Mouse (Mus musculus): ENCODE measurements around the gene Necap1. TPM values are rescaled to one million over a fixed set of nuclear protein-coding genes. Genes with fewer than 3 reads are reported as not detected.
A peak's percentile ranks its signal among the peaks of the same experiment; 100 is the strongest.

Necap1 gene
- 57.0 and 65.2 TPM in 2 replicates for polyA plus RNA-seq (2015; fragmentation: Nextera tagmentation; extraction: Ambion mirVana)

DNA sequence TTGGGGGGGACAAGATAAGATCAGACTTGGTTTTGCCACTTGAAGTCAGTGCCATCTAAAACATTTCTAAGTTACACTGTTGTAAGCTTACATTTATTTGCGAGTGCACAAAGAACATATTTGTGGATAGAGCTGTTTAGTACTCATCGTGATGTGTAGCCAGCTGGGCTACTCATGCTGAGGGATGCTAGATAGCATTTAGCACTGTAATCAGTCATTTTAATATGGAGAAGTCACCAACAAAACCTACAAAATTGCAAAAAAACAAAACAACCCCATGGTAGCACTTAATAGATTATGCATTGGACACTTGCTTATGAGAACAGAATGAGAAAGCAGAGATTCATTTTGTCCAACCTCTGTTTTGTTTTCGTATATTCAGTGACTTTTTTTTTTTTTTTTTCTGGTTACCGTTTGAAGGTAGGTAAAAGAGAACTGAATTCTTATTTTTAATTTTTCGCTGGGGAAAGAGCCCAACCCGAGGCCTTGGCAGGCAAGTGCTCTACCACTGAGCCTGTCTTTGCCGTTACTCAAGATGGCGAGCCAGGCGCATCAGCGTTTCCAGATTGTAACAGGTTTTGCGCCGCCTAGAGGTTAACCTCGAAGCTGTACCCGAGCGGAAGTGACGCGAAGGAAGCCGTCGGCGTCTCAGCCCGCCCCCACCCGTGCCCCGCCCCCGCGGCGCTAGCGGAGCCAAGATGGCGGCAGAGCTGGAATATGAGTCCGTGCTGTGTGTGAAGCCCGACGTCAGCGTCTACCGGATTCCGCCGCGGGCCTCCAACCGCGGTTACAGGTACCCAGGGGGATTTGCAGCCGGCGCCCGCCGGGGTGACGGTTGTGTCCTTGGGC, at the start of gene Necap1:
TSS of gene Necap1 (plus strand) at position 604 of the 849 bp plus-strand sequence.
- H3K9ac ChIP-seq: peak within 1 kb of the TSS; percentile 88
- peak; percentile 90 for ATAC-seq (ENCODE audit: insufficient number of reproducible peaks, insufficient read depth, low FRiP score, low TSS enrichment, low read depth)
- peaks cover 16% of the 10 kb centered on the region for H3K4me1 ChIP-seq
- peak within 1 kb of the TSS; percentile 80 for H3K4me3 ChIP-seq
- WGBS: 8% methylated on average over 43 of the region's 43 CpGs
- no peaks in the 10 kb centered on the region for H3K27me3 ChIP-seq
- 0 out of 2 replicates have a peak, but pooled peaks cover 6% of the 10 kb centered on the region for H3K36me3 ChIP-seq
- no peaks in the 10 kb centered on the region for H3K9me3 ChIP-seq
- peak within 1 kb of the TSS; percentile 87 for H3K27ac ChIP-seq
- peak within 1 kb of the TSS; percentile 60 for H3K4me2 ChIP-seq

DNA sequence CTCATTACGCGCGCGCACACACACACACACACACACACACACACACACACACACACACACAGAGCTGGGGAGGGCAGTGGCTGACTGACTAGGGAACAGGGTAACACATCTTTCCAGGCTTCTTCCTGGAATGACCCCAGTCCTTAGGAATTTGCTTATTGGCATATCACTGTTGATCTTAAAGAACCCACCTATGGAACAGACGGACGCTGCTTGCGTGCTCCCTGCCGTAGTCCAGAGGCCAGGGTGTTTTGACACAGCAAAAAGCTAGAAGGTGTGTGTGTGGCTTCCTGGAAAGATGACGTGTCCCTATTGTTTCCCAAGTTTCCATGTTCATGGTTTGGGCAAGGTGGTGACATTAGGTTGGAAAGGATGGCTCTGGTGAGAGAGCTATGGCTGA, 49.1 kb upstream of the Necap1 start:
- Histone ChIP-seq H3K9me3 (no peaks in the 10 kb centered on the region), H3K27me3 (no peaks in the 10 kb centered on the region), H3K4me3 (no peak overlapping the region), H3K27ac (no peak overlapping the region), H3K9ac (no peak overlapping the region), H3K4me1 (peaks cover 42% of the 10 kb centered on the region), H3K36me3 (peaks cover 16% of the 10 kb centered on the region), H3K4me2 (peak overlapping the region; percentile 76; the same call in 1 of the 2 replicates)
- WGBS: 91% methylated on average over 9 of the region's 9 CpGs
- no peak for ATAC-seq (ENCODE audit: insufficient number of reproducible peaks, insufficient read depth, low FRiP score, low TSS enrichment, low read depth)

DNA sequence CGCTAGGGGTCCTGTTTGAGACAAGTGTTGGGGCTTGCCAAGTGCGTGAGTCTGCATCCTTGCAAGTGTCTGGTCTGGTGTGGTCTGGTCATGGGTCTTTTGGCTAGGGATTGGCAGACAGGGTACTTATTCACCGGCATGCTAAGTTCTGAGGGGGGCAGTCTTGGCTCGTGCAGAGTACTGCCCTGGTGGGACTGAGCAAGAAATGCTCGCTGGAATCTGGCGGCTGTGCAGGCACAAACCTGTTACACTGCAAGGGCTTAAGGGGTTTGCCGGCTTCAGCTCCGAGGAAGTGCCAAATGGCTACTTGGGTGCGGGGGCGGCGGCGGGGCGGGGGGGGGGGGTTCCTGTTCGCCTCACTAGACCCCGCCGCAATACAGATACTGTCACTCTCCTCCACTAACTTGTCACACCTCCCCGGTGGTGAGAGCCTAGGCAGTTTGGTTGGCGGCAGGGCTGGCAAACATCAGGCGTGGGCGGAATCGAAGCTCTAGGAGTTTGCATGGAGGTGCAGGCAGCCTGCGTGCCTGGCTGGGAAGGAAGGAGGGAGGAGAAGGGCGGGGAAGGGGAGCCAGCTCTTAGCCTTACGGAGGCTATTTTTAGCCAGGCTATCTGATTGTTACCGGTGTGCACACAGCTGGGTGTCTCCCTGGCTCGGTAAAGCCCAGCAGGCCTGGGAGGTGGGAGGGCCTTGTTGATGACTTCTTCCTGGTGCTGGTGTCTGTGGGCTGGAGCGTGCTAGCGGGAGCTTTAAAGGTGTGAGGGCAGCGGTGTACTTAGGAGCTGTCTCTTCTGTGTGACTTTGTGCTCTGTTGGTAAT, 48.1 kb upstream of the Necap1 start:
- Histone ChIP-seq H3K27me3 (no peaks in the 10 kb centered on the region), H3K4me3 (peak overlapping the region; percentile 43), H3K27ac (peak overlapping the region; percentile 71), H3K36me3 (peaks cover 23% of the 10 kb centered on the region), H3K4me1 (peaks cover 34% of the 10 kb centered on the region), H3K9me3 (no peaks in the 10 kb centered on the region), H3K9ac (peak overlapping the region; percentile 67), H3K4me2 (peak overlapping the region; percentile 76)
- 3% methylated on average over 29 of the region's 29 CpGs for WGBS
- peak; percentile 56 for ATAC-seq (ENCODE audit: insufficient number of reproducible peaks, insufficient read depth, low FRiP score, low TSS enrichment, low read depth)

DNA sequence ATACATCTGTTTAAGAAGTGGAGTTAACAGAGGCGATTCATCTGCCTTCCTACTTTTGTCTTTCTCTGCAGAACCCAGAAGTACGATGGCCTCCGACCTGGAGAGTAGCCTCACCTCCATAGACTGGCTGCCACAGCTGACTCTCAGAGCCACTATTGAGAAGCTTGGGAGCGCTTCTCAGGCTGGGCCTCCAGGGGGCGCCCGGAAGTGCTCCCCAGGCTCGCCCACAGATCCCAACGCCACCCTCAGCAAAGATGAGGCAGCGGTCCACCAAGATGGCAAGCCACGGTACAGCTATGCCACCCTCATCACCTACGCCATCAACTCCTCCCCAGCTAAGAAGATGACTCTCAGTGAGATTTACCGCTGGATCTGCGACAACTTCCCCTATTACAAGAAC, 46.2 kb upstream of the Necap1 start:
- Histone ChIP-seq H3K4me1 (peaks cover 17% of the 10 kb centered on the region), H3K27me3 (no peaks in the 10 kb centered on the region)
- WGBS: 44% methylated on average over 13 of the region's 13 CpGs

DNA sequence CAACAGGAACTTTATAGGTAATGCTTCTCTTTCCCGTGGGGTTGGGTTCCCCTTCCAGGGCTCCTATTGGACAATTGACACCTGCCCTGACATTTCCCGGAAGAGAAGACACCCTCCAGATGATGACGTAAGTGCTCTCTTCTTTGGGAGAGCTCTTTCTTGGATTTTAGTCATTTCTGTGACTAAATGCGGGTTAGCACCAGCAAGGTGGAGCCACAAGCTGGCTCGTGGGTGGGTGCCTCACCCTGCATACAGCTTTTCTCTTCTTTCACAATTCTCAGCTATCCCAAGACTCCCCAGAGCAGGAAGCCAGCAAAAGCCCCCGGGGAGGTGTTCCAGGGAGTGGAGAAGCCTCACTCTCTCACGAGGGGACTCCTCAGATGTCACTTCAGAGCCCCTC, 41.4 kb upstream of the Necap1 start:
- Histone ChIP-seq H3K4me3 (no peak overlapping the region), H3K27ac (no peak overlapping the region), H3K9ac (no peak overlapping the region), H3K27me3 (no peaks in the 10 kb centered on the region), H3K4me1 (no peaks in the 10 kb centered on the region), H3K9me3 (no peaks in the 10 kb centered on the region), H3K4me2 (no peak overlapping the region), H3K36me3 (peaks cover 83% of the 10 kb centered on the region)
- 82% methylated on average over 7 of the region's 7 CpGs for WGBS
- no peak for ATAC-seq (ENCODE audit: insufficient number of reproducible peaks, insufficient read depth, low FRiP score, low TSS enrichment, low read depth)

More for the DNA sequence above, 46.2 kb upstream of the Necap1 start:
- Histone ChIP-seq H3K27ac (no peak overlapping the region), H3K36me3 (peaks cover 39% of the 10 kb centered on the region), H3K4me3 (no peak overlapping the region), H3K4me2 (no peak overlapping the region), H3K9ac (no peak overlapping the region), H3K9me3 (no peaks in the 10 kb centered on the region)
- no peak for ATAC-seq (ENCODE audit: insufficient number of reproducible peaks, insufficient read depth, low FRiP score, low TSS enrichment, low read depth)

DNA sequence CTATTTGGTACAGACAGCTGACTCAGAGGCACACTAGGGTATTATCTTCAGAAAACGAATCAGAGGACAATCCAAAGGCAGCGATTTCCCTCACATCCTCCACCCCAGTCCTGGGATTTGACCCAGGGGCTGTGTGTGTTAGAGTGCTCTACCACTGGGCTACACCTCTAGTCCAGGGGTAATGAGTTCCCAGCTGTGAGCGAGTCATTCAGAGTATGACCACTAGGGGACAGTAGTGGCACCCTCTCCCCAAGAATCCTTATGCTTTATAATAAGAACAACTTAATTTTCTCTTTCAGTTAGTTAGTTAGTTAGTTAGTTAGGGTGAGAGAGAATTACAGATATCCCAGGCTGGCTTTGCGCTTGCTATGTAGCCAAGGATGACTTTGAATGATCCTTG, 39.9 kb upstream of the Necap1 start:
- Histone ChIP-seq H3K36me3 (peaks cover 89% of the 10 kb centered on the region), H3K27ac (no peak overlapping the region), H3K4me2 (no peak overlapping the region), H3K4me3 (no peak overlapping the region), H3K4me1 (no peaks in the 10 kb centered on the region), H3K27me3 (no peaks in the 10 kb centered on the region), H3K9me3 (no peaks in the 10 kb centered on the region), H3K9ac (no peak overlapping the region)
- WGBS: 64% methylated on average over 4 of the region's 4 CpGs
- no peak for ATAC-seq (ENCODE audit: insufficient number of reproducible peaks, insufficient read depth, low FRiP score, low TSS enrichment, low read depth)

DNA sequence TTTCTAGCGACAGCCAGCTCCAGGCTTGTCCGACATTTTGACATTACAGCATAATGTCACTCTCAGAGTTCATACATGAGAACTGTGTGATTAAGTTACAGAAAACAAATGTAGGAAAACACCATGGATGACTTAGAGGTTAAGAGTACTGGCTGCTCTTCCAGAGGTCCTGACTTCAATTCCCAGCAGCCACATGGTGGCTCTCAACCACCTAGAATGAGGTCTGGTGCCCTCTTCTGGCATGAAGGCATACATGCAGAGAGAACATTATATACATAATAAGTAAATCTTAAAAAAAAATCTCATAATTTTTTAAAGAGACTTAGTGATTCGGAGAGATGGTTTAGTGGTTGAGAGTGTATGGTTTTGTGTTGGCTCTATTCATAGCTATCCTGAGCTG, 37.3 kb upstream of the Necap1 start:
- Histone ChIP-seq H3K9ac (no peak overlapping the region), H3K9me3 (no peaks in the 10 kb centered on the region), H3K4me2 (no peak overlapping the region), H3K27ac (no peak overlapping the region), H3K27me3 (no peaks in the 10 kb centered on the region), H3K4me3 (no peak overlapping the region), H3K36me3 (peaks cover 95% of the 10 kb centered on the region), H3K4me1 (no peaks in the 10 kb centered on the region)
- ATAC-seq (ENCODE audit: insufficient number of reproducible peaks, insufficient read depth, low FRiP score, low TSS enrichment, low read depth): no peak
- 95% methylated on average over 3 of the region's 3 CpGs for WGBS

DNA sequence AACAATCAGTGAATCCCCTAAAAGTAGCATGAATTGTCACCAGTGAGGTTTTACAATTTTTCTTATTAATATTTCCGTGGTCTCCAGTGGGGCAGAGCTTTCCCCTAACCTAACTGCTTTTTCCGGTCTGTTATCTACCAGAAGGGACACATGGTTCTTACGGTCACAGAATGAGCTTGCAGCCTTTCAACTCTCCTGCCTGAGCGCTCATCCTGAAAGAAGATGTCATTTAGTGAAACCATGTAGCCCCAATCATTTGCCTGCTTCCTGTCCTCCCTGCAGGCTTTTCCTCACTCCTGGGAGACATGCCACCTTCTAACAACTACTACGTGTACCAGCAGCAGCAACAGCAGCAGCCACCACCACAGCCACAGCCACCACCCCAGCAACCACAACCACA, 36.7 kb upstream of the Necap1 start:
- ATAC-seq (ENCODE audit: insufficient number of reproducible peaks, insufficient read depth, low FRiP score, low TSS enrichment, low read depth): no peak
- H3K27me3 ChIP-seq: no peaks in the 10 kb centered on the region

DNA sequence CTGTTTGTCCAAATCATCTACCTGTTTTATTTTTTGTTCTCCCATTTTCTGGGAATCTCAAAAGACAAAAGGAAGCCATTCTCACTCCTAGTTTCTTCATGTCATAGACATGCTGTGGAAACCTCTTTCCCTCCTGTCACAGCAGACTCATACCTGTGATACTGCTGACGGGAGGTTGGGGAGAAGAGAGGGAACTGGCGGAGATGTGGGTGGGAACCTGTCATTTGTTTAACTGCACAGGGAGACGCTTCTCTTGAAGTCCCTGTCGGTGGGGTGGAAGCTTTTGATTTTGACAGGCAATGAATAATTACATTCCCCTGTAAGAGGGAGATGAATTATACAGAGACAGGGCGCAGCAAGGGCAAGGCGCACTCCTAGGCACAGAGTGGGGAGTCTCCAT, 30.5 kb upstream of the Necap1 start:
- Histone ChIP-seq H3K9ac (no peak overlapping the region), H3K4me1 (no peaks in the 10 kb centered on the region), H3K27ac (no peak overlapping the region), H3K36me3 (peaks cover 75% of the 10 kb centered on the region), H3K4me3 (no peak overlapping the region), H3K27me3 (no peaks in the 10 kb centered on the region), H3K4me2 (no peak overlapping the region), H3K9me3 (no peaks in the 10 kb centered on the region)
- 80% methylated on average over 6 of the region's 6 CpGs for whole genome bisulfite sequencing
- ATAC-seq (ENCODE audit: insufficient number of reproducible peaks, insufficient read depth, low FRiP score, low TSS enrichment, low read depth): no peak

More for the DNA sequence above, 36.7 kb upstream of the Necap1 start:
- H3K4me1 ChIP-seq: no peaks in the 10 kb centered on the region
- H3K9ac ChIP-seq: no peak overlapping the region
- H3K9me3 ChIP-seq: no peaks in the 10 kb centered on the region
- 85% methylated on average over 5 of the region's 5 CpGs for WGBS
- H3K27ac ChIP-seq: no peak overlapping the region
- peaks cover 95% of the 10 kb centered on the region for H3K36me3 ChIP-seq
- no peak overlapping the region for H3K4me3 ChIP-seq
- H3K4me2 ChIP-seq: no peak overlapping the region

DNA sequence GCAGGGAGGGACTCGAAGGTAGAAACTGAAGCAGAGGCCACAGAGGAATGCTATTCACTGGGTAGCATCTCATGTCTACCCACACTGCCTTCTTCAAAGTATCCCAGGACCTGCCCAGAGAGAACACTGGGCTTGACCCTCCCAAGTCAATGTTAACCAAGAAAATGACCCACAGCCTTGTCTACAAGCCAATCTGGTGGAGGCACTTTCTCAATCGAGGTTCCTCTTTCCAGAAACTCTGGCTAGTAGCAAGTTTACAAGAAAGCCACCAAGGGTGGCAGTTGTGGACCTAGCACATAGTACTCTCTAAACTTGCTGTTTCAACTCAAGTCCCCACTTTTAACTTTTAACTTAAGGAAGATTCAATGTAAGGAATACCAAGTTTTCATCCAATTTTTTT, 21.6 kb upstream of the Necap1 start:
- Histone ChIP-seq H3K4me3 (no peak overlapping the region), H3K27me3 (no peaks in the 10 kb centered on the region), H3K9ac (no peak overlapping the region), H3K9me3 (no peaks in the 10 kb centered on the region), H3K36me3 (no peaks in the 10 kb centered on the region), H3K4me1 (no peaks in the 10 kb centered on the region), H3K27ac (no peak overlapping the region), H3K4me2 (no peak overlapping the region)
- no peak for ATAC-seq (ENCODE audit: insufficient number of reproducible peaks, insufficient read depth, low FRiP score, low TSS enrichment, low read depth)
- WGBS: 70% methylated on average over 2 of the region's 2 CpGs

DNA sequence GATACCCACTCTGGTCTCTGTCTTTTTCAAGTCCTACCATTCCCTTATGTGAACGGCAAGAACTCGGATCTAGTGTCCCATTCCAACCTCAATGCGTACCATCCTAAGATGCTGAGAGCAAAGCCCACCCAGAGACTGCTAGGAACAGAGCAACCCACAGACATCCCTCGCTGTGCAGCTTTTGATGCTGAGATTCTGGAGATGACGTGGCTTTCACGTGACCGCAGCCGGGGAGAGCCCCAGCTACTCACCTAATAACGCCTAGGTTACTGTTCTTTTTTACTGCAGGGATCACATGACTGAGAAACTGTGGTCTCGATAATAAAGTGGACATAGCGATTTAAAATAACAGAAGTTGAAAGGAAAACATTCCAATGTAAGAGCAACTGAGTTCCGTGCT, 19.7 kb upstream of the Necap1 start:
- Histone ChIP-seq H3K9me3 (no peaks in the 10 kb centered on the region), H3K36me3 (no peaks in the 10 kb centered on the region), H3K27ac (no peak overlapping the region), H3K27me3 (no peaks in the 10 kb centered on the region), H3K4me2 (no peak overlapping the region), H3K4me1 (no peaks in the 10 kb centered on the region), H3K9ac (no peak overlapping the region), H3K4me3 (no peak overlapping the region)
- WGBS: 82% methylated on average over 12 of the region's 12 CpGs
- ATAC-seq (ENCODE audit: insufficient number of reproducible peaks, insufficient read depth, low FRiP score, low TSS enrichment, low read depth): no peak

Measured in embryonic facial prominence, embryonic 13.5 days (tissue).